Mouse (Mus musculus) stomach, postnatal 0 days (tissue): ENCODE data around the gene Me3. TPM values are rescaled to one million over a fixed set of nuclear protein-coding genes. Genes with fewer than 3 reads are reported as not detected.
"Not testable (repeated sequence)": the region's sequence is repeated elsewhere in the genome, so short reads cannot be mapped to it uniquely, and the experiment has no call there.

Experiments used
- ATAC-seq: fragments of 200-750 bp; cut with Nextera tagmentation; 2 replicates; pipeline ENCODE4 v1.8.0; 2017; ENCODE audit not compliant: low FRiP score, low TSS enrichment
- DNase-seq: peaks from one replicate; pipeline ENCODE4 v3.0.0-alpha.2; 2016; ENCODE audit warnings: low spot score
- H3K27ac ChIP-seq: fragments of 300-500 bp; sonication (generic); replicated peaks from 2 replicates; pipeline ENCODE4 v1.5.1; 2014; ENCODE audit warnings: mild to moderate bottlenecking, control low read depth
- H3K27me3 ChIP-seq: fragments of 300-500 bp; sonication (generic); 2 replicates; pipeline ENCODE4 v1.6.1; 2014; ENCODE audit warnings: low read length; ENCODE audit not compliant: control insufficient read depth, insufficient read depth
- H3K36me3 ChIP-seq: fragments of 300-500 bp; sonication (generic); 2 replicates; pipeline ENCODE4 v1.6.1; 2014; ENCODE audit warnings: low read length, mixed read lengths; ENCODE audit not compliant: control insufficient read depth, insufficient read depth
- H3K4me1 ChIP-seq: fragments of 300-500 bp; sonication (generic); replicated peaks from 2 replicates; pipeline ENCODE4 v1.6.1; 2014; ENCODE audit warnings: antibody characterized with exemption; ENCODE audit not compliant: control insufficient read depth, insufficient read depth
- H3K4me2 ChIP-seq: fragments of 300-500 bp; sonication (generic); replicated peaks from 2 replicates; pipeline ENCODE4 v1.6.1; 2014; ENCODE audit warnings: low read depth, mild to moderate bottlenecking, control low read depth, moderate library complexity
- H3K4me3 ChIP-seq: fragments of 300-500 bp; sonication (generic); 2 replicates; pipeline ENCODE4 v1.5.1; 2014; ENCODE audit warnings: low read depth, low read length, control low read depth
- H3K9ac ChIP-seq: fragments of 300-500 bp; sonication (generic); 2 replicates; pipeline ENCODE4 v1.6.1; 2014; ENCODE audit warnings: mild to moderate bottlenecking, low read length, control low read depth, mixed read lengths
- H3K9me3 ChIP-seq: fragments of 300-500 bp; sonication (generic); 2 replicates; pipeline ENCODE4 v1.6.1; 2016; ENCODE audit warnings: low read length; ENCODE audit not compliant: control insufficient read depth
- CTCF ChIP-seq: IDR thresholded peaks from 2 replicates; pipeline ENCODE4 v1.5.1; 2016; ENCODE audit warnings: antibody characterized with exemption, low read depth, mild to moderate bottlenecking, moderate library complexity
- EP300 ChIP-seq: optimal IDR thresholded peaks from 2 replicates; pipeline ENCODE3; 2016; ENCODE audit warnings: antibody characterized with exemption
- WGBS: fragments of 180-500 bp; shearing (Covaris S2); extraction: QIAGEN DNeasy Blood & Tissue Kit; methylation state at CpG from one replicate; pipeline ENCODE4 v1.1.7; 2014; 5-methylcytosine and 5-hydroxymethylcytosine counted together
- polyA plus RNA-seq: library from polyadenylated mRNA; unstranded; fragments of >200 nt; fragmentation: Nextera tagmentation; extraction: Ambion mirVana; gene quantifications from 2 replicates; pipeline ENCODE4 v1.2.1, GENCODE M21; 2015

Me3 gene
- polyA plus RNA-seq, 1 experiment from 2014 or later = 4.8 TPM

DNA sequence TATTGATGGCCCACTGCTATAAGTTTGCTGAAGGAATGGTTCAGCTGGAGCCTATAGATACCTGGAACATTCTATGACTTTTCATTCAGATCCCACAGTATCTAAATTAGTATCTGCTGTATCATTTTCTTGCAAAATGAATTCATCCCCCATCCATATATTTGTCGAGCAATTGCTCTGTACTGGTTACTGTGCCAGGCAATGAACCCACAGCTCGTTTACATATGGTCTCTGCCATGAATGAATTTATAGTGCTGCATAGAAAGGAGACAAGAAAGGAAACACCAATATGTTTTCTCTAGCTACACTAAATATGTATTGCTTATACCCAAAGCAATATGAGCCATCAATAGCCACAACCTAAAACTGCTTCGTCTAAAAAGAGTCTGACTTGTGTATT lies 94.5 kb downstream of the Me3 start:
- Histone ChIP-seq H3K9me3 (no peaks in the 10 kb centered on the region), H3K4me1 (no peaks in the 10 kb centered on the region; the same call in 1 of the 2 replicates), H3K36me3 (no peaks in the 10 kb centered on the region), H3K27me3 (no peaks in the 10 kb centered on the region), H3K9ac (no peak overlapping the region), H3K4me2 (no peak overlapping the region), H3K4me3 (no peak overlapping the region), H3K27ac (no peak overlapping the region)
- DNase-seq (no peak), ATAC-seq (no peak)
- WGBS = 80% methylated on average over 3 of the region's 3 CpGs
- TF ChIP-seq EP300 (no peak), CTCF (no peak)

DNA sequence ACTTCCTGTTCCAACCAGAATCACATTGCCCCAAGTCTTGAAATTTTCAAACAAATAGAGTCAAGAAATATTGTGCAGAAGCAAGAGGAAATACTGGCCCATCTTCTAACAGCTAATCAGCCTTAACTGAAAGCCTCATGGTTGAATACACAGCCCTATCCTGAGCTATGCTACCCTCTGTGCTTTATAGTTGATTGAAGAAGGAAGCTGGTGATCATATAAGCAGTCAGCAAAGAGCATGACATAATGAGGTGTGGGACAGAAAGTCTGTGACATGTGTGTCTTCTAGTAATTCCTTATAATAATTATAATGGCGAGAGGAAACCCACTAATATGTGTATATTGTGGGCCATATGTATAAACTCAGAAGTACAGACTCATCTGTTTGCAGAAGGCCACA lies 95.4 kb downstream of the Me3 start:
- 70% methylated on average over 1 of the region's 1 CpGs for WGBS
- Histone ChIP-seq H3K36me3 (no peaks in the 10 kb centered on the region), H3K4me2 (no peak overlapping the region), H3K27ac (no peak overlapping the region), H3K4me1 (no peaks in the 10 kb centered on the region; the same call in 1 of the 2 replicates), H3K9me3 (no peaks in the 10 kb centered on the region), H3K9ac (no peak overlapping the region), H3K4me3 (no peak overlapping the region), H3K27me3 (no peaks in the 10 kb centered on the region)
- no peak for ATAC-seq
- TF ChIP-seq EP300 (no peak), CTCF (no peak)
- DNase-seq = no peak

DNA sequence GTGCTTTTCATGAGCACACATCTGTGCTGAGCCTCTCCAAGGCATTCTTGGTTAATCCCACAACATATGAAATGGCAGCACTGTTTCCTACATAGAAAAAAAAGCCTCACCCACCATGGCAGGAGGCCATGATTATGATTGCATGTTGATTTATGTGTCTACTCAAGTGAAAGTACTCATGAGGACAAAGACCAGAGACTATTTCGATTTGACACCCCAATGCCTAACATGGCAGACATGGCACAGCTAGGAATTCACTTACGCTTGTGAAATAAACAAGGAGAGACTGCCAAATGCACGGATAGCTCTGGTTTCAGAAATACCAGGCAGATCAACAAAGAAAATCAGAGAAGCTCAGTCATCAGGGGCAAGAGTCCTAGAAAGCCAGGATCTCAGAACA lies 96.2 kb downstream of the Me3 start:
- no peak overlapping the region for H3K9ac ChIP-seq
- no peak overlapping the region for H3K4me3 ChIP-seq
- no peaks in the 10 kb centered on the region for H3K27me3 ChIP-seq
- no peak for TF ChIP-seq EP300
- no peak for TF ChIP-seq CTCF
- H3K4me1 ChIP-seq = no peaks in the 10 kb centered on the region; the same call in 1 of the 2 replicates
- H3K4me2 ChIP-seq = no peak overlapping the region
- H3K9me3 ChIP-seq = no peaks in the 10 kb centered on the region
- ATAC-seq (peak; percentile 53; the same call in 1 of the 2 replicates), DNase-seq (no peak)
- no peaks in the 10 kb centered on the region for H3K36me3 ChIP-seq
- 54% methylated on average over 3 of the region's 3 CpGs for WGBS
- H3K27ac ChIP-seq = 0 out of 2 replicates have a peak overlapping the region, but pooled peaks have one; percentile 18

DNA sequence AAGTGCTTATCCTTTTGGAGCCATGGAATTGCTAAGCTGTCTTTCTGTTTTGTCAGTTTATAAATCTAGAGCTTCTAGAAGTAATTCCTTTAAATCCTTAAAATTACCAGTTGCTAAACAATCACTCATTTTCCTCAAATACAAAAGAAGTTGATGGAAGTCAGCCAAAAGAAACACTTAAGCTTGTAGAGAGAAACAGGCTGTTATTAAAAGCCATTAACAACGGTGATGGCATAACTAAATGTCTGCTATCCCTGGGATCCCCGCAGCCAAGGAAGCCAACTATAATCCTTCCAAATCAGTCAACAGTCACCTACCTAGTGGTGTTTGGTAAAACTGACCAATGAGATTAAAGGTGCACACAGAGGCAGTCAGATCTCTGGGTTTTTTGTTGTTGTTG lies 98.3 kb downstream of the Me3 start:
- H3K27me3 ChIP-seq = no peaks in the 10 kb centered on the region
- no peak for TF ChIP-seq CTCF
- no peak for TF ChIP-seq EP300
- WGBS = 22% methylated on average over 2 of the region's 2 CpGs
- DNase-seq = no peak
- H3K9ac ChIP-seq = no peak overlapping the region
- H3K9me3 ChIP-seq = no peaks in the 10 kb centered on the region
- no peak overlapping the region for H3K4me2 ChIP-seq
- no peak for ATAC-seq
- H3K4me1 ChIP-seq = no peaks in the 10 kb centered on the region; the same call in 1 of the 2 replicates
- H3K4me3 ChIP-seq = no peak overlapping the region
- H3K27ac ChIP-seq = no peak overlapping the region
- no peaks in the 10 kb centered on the region for H3K36me3 ChIP-seq

DNA sequence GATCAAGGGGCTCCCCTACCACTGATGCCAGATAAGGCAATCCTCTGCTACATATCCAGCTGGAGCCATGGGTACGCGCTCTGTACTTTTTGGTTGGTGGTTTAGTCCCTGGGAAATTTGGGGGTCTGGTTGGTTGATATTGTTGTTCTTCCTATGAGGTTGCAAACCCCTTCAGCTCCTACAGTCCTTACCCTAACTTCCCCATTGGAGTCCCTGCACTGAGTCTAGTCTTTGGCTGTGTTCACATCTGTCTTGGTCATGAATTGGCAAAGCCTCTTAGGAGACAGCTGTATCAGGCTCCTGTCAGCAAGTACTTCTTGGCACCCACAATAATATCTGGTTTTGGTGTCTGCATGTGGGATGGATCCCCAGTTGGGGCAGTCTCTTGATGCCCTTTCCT lies 98.9 kb downstream of the Me3 start:
- H3K9me3 ChIP-seq, H3K36me3 ChIP-seq, H3K27ac ChIP-seq, DNase-seq, H3K27me3 ChIP-seq, H3K9ac ChIP-seq, H3K4me3 ChIP-seq, ATAC-seq, H3K4me2 ChIP-seq, H3K4me1 ChIP-seq: not testable (repeated sequence)
- WGBS = 100% methylated on average over 2 of the region's 2 CpGs

DNA sequence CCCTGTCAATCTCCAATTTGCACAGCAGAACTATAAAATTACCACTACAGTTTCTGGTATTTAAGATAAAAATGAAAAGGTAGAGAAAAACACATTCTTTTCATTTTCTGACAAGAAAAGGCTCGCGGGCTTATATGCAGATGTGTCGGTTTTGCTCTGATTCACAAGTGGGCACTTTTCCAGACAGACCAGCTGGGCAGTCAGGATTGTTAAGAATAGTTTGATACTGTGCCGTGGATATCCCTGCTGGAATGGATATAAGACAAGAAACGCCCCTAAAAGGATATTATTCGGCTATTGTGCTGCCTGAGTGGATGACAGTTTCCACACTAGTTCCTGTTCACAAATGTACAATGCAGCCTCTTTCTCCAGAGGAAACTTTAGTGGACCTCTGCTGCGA lies 116.2 kb downstream of the Me3 start:
- no peak overlapping the region; the same call in 1 of the 2 replicates for H3K27ac ChIP-seq
- no peak overlapping the region for H3K9ac ChIP-seq
- ATAC-seq = no peak
- WGBS = 20% methylated on average over 7 of the region's 7 CpGs
- no peaks in the 10 kb centered on the region for H3K36me3 ChIP-seq
- TF ChIP-seq EP300 (no peak), CTCF (no peak)
- no peaks in the 10 kb centered on the region for H3K27me3 ChIP-seq
- no peaks in the 10 kb centered on the region for H3K4me1 ChIP-seq
- H3K4me3 ChIP-seq = no peak overlapping the region
- no peak overlapping the region for H3K4me2 ChIP-seq
- no peak for DNase-seq
- no peaks in the 10 kb centered on the region for H3K9me3 ChIP-seq
